Mouse (Mus musculus): ENCODE measurements around the gene Timm44. TPM values are rescaled to one million over a fixed set of nuclear protein-coding genes. Genes with fewer than 3 reads are reported as not detected.

Timm44 gene
- polyA plus RNA-seq, 1 experiment from 2014 or later: 62.9 TPM

DNA sequence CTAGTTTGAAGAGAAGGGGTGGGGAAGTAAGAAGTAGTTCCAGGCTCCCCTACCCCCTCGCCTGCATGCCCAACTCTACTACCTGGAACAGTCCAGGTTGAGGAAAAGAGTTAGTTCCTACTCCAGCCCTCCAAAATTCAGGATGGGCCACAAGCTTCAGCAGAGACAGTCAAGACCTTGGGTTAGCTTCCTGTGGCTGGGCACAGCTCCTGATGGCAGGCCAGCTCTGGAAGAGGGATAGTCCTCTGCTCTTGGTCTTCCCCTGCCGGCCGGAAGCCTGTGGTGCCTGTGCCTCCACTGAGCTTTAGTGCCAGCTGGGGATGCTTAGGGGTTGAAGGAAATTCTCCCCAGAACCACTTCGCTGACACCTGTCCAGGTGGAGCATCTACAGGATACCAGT, 49.4 kb downstream of the Timm44 start:
- Histone ChIP-seq H3K9me3 (no peaks in the 10 kb centered on the region), H3K4me1 (peaks cover 5% of the 10 kb centered on the region), H3K4me2 (replicated peaks) (peak overlapping the region; percentile 64), H3K4me3 (peak overlapping the region; percentile 33), H3K36me3 (no peaks in the 10 kb centered on the region), H3K27me3 (peaks cover 43% of the 10 kb centered on the region), H3K9ac (peak overlapping the region; percentile 60; the same call in 1 of the 2 replicates), H3K27ac (no peak overlapping the region)
- 28% methylated on average over 4 of the region's 4 CpGs for WGBS
- no peak for ATAC-seq (ENCODE audit: low FRiP score, low read depth)

DNA sequence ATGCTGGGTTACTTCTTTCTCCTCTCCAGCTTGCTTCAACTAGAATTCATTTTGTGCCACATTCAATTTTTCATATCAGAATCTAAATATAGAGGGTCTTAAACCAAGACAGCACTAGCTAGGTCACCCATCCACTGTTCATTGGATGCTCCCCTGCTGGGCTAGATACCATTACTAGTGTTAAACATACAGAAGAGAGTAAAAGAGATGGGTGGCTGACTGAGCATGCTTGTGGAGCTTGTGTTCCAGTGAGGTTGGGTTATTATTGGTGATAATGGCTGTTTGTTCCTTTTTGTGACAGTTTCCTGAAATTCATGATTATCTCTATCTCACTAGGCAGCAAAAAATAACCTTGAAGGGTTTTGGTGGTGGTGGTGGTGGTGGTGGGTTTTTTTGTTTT, 53.7 kb downstream of the Timm44 start:
- ATAC-seq (ENCODE audit: low FRiP score, low read depth): no peak
- peaks cover 49% of the 10 kb centered on the region for H3K27me3 ChIP-seq

DNA sequence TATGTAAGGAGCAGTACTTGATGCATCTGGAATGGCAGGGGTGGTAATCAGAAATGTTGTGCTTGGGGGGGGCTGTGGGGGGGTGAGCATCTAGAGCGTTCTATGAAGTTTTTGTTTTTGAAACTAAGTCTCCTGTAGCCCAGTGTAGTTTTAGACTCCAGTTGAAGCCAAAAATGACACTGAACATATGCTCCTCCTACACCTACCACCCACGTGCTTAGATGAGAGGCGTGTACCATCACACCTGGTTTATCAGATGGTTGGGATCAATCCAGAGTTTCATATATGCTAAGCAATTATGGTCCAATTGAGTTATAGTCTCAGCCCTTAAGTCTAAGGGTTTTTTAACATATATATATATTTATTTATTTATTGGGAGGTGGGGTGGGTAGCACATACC, 56.1 kb downstream of the Timm44 start:
- Histone ChIP-seq H3K4me2 (replicated peaks) (no peak overlapping the region), H3K4me3 (no peak overlapping the region), H3K36me3 (no peaks in the 10 kb centered on the region), H3K27ac (no peak overlapping the region), H3K9ac (no peak overlapping the region), H3K9me3 (no peaks in the 10 kb centered on the region; the same call in 1 of the 2 replicates), H3K27me3 (peaks cover 59% of the 10 kb centered on the region), H3K4me1 (peaks cover 17% of the 10 kb centered on the region)
- 82% methylated on average over 3 of the region's 3 CpGs for WGBS
- no peak for ATAC-seq (ENCODE audit: low FRiP score, low read depth)

More for the DNA sequence above, 53.7 kb downstream of the Timm44 start:
- no peaks in the 10 kb centered on the region for H3K36me3 ChIP-seq
- H3K4me1 ChIP-seq: peaks cover 9% of the 10 kb centered on the region
- H3K9ac ChIP-seq: no peak overlapping the region
- H3K27ac ChIP-seq: no peak overlapping the region
- H3K4me2 ChIP-seq (replicated peaks): no peak overlapping the region
- no peaks in the 10 kb centered on the region; the same call in 1 of the 2 replicates for H3K9me3 ChIP-seq
- no peak overlapping the region for H3K4me3 ChIP-seq

DNA sequence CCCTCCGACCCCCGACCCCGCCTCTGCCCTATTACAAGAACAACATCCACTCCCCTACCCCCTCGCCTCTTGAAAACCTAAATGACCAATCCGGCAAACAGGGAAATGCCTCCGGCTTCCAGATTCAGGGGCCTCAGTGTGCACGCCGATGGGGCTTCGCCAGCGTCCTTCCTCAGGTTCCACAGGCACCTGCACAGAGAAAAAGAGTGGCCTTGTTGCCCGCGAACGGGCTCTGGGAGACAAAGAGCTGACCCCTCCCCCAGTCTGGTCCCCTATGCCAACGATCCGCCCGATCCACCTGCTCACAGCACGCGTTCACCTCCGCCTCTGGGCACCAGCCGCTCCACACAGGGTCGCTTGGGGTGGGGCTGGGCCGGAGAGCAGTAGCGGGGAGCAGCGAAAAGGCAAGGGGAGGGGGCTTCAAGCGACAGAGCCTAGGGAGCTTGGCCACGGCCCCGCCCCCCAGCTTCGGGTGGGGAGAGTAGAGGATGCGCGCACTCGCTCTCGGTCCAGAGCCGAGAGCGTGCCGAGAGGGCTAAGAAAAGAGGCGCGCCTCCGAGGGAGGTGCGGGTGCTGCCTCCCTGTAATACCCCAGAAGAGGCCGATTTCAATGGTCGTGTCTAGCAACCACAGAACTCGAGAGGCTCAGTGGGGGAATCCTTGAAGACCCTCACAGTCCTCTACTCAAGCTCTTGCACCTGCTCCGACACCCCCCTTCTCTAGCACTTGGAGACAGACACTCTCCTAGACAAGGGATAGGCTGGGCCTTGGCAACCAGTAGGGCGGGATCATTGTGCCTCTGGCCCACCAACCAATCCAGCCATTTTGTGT, 58.7 kb downstream of the Timm44 start, which contains the start of gene Prr36:
Prr36 (minus strand) TSS at position 669 of the 831 bp plus-strand sequence.
- WGBS: 3% methylated on average over 44 of the region's 44 CpGs
- Histone ChIP-seq H3K4me2 (replicated peaks) (peak within 1 kb of the TSS; percentile 91), H3K4me3 (peak within 1 kb of the TSS; percentile 52), H3K27me3 (peaks cover 61% of the 10 kb centered on the region), H3K9ac (peak within 1 kb of the TSS; percentile 61), H3K4me1 (peaks cover 37% of the 10 kb centered on the region), H3K27ac (no peak within 1 kb of the TSS), H3K36me3 (no peaks in the 10 kb centered on the region), H3K9me3 (no peaks in the 10 kb centered on the region; the same call in 1 of the 2 replicates)
- ATAC-seq (ENCODE audit: low FRiP score, low read depth): no peak

DNA sequence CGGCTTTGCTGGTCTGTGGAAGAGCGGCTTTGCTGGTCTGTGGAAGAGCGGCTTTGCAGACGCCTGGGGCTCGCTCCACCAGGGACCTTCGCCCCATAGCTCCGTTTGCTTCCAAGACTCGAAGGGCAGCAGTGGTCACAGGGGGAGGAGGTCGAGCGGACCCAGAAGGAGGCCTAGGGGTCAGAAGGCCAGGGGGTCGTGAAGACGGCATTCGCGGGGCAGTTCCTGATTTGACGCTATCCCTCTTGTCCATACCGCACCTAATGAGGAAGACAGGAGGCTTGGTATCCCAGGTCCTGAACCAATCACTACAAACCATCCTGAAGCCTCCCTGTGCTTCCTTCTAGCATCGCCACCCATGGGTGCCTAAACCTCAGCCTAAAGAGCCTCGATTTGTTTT, 59.4 kb downstream of the Timm44 start:
- WGBS: 4% methylated on average over 18 of the region's 18 CpGs
- Histone ChIP-seq H3K36me3 (no peaks in the 10 kb centered on the region), H3K4me1 (peaks cover 37% of the 10 kb centered on the region), H3K9me3 (no peaks in the 10 kb centered on the region; the same call in 1 of the 2 replicates), H3K4me3 (peak overlapping the region; percentile 52), H3K27ac (no peak overlapping the region), H3K4me2 (replicated peaks) (peak overlapping the region; percentile 91), H3K9ac (peak overlapping the region; percentile 61; the same call in 1 of the 2 replicates), H3K27me3 (peaks cover 61% of the 10 kb centered on the region)
- no peak for ATAC-seq (ENCODE audit: low FRiP score, low read depth)

DNA sequence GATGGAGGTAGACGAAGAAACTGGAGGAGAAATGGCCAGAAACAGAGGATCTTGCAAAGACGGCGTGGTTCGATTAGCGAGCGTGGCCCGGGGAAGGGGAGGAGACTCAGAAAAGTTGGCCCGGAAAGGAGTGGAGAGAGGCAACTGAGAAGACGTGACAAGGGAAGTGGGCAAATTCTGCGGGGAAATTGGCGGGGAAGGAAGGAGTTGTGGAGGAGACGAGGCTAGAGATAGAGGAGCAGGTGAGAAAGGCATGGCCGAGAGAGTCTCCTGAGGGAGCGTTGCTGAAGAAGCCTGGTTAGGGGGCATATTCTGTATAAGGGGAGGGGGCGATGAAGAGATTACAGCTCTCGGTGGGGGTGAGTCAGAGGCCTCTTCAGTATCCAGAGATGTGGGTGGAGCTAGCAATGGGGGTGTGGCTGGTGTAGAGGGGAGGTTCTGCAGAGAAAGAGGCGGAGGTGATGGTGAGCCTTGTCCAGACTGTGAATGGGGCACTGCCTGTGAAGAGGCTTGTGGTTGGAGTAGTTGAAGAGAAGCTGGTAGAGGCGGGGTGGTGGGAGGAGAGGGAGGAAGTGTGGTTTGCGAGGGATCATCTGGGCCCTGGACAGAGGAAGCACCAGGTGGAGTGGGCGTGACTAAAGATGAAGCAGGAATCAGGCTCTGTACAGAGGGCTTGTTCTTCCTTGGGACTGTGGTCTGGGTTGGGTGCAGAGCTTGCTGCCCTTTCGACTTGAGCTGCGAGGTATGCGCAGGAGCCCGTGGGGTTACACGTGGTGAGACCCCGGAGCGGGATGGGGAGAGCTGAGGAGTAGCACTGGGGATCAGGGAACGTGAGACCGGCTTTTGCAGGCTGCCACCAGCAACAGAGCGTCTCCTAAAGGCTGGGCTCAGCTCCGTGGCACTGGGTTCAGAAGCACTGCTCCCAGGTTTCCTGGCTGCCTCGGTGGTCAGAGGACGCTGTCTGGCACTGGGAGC, 61.4 kb downstream of the Timm44 start:
- Histone ChIP-seq H3K27me3 (peaks cover 66% of the 10 kb centered on the region), H3K4me1 (peaks cover 37% of the 10 kb centered on the region), H3K9me3 (peaks cover 3% of the 10 kb centered on the region; the same call in 1 of the 2 replicates), H3K4me2 (replicated peaks) (peak overlapping the region; percentile 95), H3K36me3 (peaks cover 12% of the 10 kb centered on the region), H3K27ac (peak overlapping the region; percentile 44; the same call in 1 of the 2 replicates), H3K9ac (peak overlapping the region; percentile 63), H3K4me3 (peak overlapping the region; percentile 51)
- peak; percentile 66 for ATAC-seq (ENCODE audit: low FRiP score, low read depth)
- 7% methylated on average over 33 of the region's 33 CpGs for WGBS

DNA sequence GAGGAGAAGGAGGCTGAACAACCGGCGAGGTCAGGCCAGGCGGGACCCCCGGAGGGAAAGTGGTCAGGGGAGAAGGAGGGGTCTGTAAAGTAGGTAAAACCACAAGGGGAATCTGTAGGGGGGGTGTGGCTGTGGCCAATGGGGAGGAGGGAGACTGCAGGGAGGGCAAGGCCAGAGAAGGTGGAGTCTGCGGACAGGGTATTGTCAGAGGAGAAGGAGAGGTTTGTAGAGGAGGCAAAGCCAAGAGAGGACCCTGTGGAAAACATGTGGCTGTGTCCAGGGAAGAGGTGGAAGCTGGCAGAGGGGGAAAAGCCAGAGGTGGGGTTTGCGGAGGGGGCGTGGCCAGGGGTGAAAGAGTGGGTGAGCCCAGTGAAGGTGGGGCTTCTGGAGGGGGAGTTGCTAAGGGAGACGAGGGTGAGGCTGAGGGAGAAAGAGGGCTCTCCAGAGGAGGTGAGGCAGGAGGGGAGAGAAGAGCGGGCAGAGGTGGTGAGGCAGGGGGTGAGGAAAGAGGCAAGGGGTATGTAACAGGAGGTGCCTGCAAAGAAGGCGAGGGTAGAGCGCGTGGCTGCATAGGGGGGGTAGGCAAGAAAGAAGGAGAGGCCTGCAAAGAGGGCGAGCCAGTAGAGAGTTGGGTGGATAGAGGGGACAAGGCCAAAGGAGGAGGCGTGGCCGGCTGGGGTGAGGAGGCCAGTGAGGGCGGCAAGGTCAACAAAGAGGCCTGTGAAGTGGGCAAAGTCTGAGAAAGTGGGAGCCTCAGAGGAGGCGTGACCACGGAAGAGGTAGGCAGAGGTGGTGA, 62.3 kb downstream of the Timm44 start:
- Histone ChIP-seq H3K27me3 (peaks cover 64% of the 10 kb centered on the region), H3K4me3 (peak overlapping the region; percentile 51), H3K9ac (peak overlapping the region; percentile 63), H3K4me2 (replicated peaks) (peak overlapping the region; percentile 95), H3K27ac (peak overlapping the region; percentile 44; the same call in 1 of the 2 replicates), H3K9me3 (peaks cover 4% of the 10 kb centered on the region; the same call in 1 of the 2 replicates), H3K4me1 (peaks cover 37% of the 10 kb centered on the region), H3K36me3 (peaks cover 15% of the 10 kb centered on the region)
- peak; percentile 69 for ATAC-seq (ENCODE audit: low FRiP score, low read depth)
- 2% methylated on average over 18 of the region's 18 CpGs for WGBS

DNA sequence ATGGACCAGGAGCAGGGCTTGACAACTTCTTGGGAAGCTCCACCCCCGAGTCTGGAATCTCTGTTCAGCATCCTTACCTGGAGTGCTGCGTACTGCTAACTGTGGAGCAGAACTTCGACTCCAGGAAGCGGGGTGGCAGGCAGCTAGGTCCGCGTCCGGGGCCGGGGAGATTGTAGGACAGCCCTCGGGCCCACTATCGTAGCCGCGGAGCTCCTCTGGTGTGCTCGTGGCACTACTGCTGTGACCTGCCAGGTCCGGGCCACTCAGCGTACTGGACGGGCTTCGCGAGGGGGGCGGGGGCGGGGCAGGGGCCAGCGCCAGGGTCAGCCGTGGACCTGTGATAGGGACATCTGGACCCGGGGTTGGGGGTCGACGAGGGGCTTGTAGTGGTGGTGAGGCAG, 62.9 kb downstream of the Timm44 start:
- H3K4me1 ChIP-seq: peaks cover 37% of the 10 kb centered on the region
- WGBS: 1% methylated on average over 25 of the region's 25 CpGs
- peaks cover 63% of the 10 kb centered on the region for H3K27me3 ChIP-seq

DNA sequence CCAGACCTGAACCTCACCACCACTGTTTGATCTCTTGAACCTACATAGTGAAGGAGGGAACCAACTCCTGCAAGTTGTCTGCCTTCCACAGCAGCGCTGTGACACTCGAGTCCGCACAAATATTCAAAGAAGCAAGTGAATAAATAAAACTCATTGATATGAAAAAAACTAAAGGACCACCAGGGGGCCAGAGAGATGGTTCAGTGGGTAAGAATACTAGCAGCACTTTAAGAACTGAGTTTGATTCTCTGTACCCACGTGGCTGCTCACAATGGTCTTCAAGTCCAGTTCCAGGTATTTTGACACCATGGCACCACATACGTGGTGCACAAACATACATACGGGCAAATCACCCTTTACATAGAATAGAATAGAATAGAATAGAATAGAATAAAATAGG, 64.6 kb downstream of the Timm44 start:
- Histone ChIP-seq H3K36me3 (peaks cover 23% of the 10 kb centered on the region), H3K27ac (no peak overlapping the region), H3K4me1 (peaks cover 34% of the 10 kb centered on the region), H3K9ac (no peak overlapping the region), H3K4me3 (no peak overlapping the region), H3K27me3 (peaks cover 62% of the 10 kb centered on the region), H3K9me3 (0 out of 2 replicates have a peak, but pooled peaks cover 4% of the 10 kb centered on the region), H3K4me2 (replicated peaks) (no peak overlapping the region)
- no peak for ATAC-seq (ENCODE audit: low FRiP score, low read depth)
- WGBS: 82% methylated on average over 6 of the region's 6 CpGs

More for the DNA sequence above, 62.9 kb downstream of the Timm44 start:
- peak overlapping the region; percentile 51 for H3K4me3 ChIP-seq
- H3K9ac ChIP-seq: peak overlapping the region; percentile 63
- peaks cover 15% of the 10 kb centered on the region for H3K36me3 ChIP-seq
- peak overlapping the region; percentile 95 for H3K4me2 ChIP-seq (replicated peaks)
- 0 out of 2 replicates have a peak, but pooled peaks cover 4% of the 10 kb centered on the region for H3K9me3 ChIP-seq
- no peak overlapping the region for H3K27ac ChIP-seq
- peak; percentile 29; the same call in 1 of the 2 replicates for ATAC-seq (ENCODE audit: low FRiP score, low read depth)
